Comparison of ENCODE assay signal across 8 mouse cellular contexts in the genomic region with DNA sequence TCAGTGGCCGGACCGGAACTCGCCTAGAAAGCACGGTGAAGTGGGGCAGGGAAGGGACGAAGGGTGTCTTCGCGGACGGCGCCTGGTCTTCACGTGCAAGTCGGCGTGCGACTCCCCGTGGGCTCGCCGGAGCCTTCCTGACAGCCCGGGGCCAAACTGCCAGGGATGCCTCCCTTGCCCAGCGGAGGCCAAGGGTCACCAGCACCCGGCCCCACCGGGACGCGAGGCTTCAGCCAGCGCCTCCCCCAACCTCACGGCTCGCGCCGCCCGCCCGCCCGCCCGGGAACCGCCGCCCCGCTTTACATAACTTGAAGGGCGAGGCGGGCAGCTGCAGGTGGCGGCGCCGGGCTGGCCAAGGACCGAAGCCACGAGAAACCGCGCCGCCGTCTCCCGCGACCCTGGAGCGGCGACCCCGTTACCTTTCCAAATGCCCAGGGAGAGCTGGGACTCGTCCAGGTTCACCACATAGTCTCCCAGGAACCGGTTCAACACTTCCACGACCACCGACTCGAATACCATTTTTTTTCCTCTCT. TPM values are rescaled to one million over a fixed set of nuclear protein-coding genes. Genes with fewer than 3 reads are reported as not detected.
DNase-seq lines count a peak whose midpoint lies in the region; ATAC-seq lines count a peak whose summit lies in the region.

No protein-coding gene starts in this region.

- peak; percentile 81 for ATAC-seq in embryonic facial prominence, embryonic 11.5 days (replicated peaks; ENCODE audit: insufficient number of reproducible peaks, low FRiP score, low TSS enrichment, low read depth)
- peak; percentile 72 for ATAC-seq in heart, embryonic 11.5 days (replicated peaks; ENCODE audit: insufficient number of reproducible peaks, low FRiP score, low TSS enrichment)
- ATAC-seq in kidney, embryonic 15.5 days (replicated peaks; ENCODE audit: low FRiP score), result no peak; the same call in 1 of the 2 replicates
- peak; percentile 69 for ATAC-seq in liver, embryonic 16.5 days (ENCODE audit: low read depth)
- ATAC-seq in neural tube, embryonic 15.5 days (ENCODE audit: low FRiP score), result peak; percentile 63

- peak overlapping the region; percentile 65 for H3K9ac ChIP-seq in embryonic facial prominence, embryonic 11.5 days (replicated peaks; ENCODE audit: low read length)
- peak overlapping the region; percentile 77 for H3K9ac ChIP-seq in heart, embryonic 11.5 days (ENCODE audit: low read depth, low read length)
- H3K9ac ChIP-seq in kidney, embryonic 15.5 days, result peak overlapping the region; percentile 54
- H3K9ac ChIP-seq in liver, embryonic 16.5 days (ENCODE audit: low read depth, low read length), result peak overlapping the region; percentile 89
- H3K9ac ChIP-seq in neural tube, embryonic 15.5 days (replicated peaks), result peak overlapping the region; percentile 56

- no peaks in the 10 kb centered on the region for H3K4me1 ChIP-seq in embryonic facial prominence, embryonic 11.5 days (ENCODE audit: control insufficient read depth, insufficient read depth, low read length)
- H3K4me1 ChIP-seq in heart, embryonic 11.5 days (ENCODE audit: control insufficient read depth, insufficient read depth, low read length), result no peaks in the 10 kb centered on the region
- peaks cover 6% of the 10 kb centered on the region; the same call in 1 of the 2 replicates for H3K4me1 ChIP-seq in kidney, embryonic 15.5 days
- H3K4me1 ChIP-seq in liver, embryonic 16.5 days (ENCODE audit: control insufficient read depth, low read depth, low read length), result peaks cover 23% of the 10 kb centered on the region
- H3K4me1 ChIP-seq in neural tube, embryonic 15.5 days, result peaks cover 13% of the 10 kb centered on the region

- peak overlapping the region; percentile 97 for H3K4me2 ChIP-seq in embryonic facial prominence, embryonic 11.5 days (ENCODE audit: low read depth, low read length)
- H3K4me2 ChIP-seq in heart, embryonic 11.5 days, result peak overlapping the region; percentile 96
- peak overlapping the region; percentile 95 for H3K4me2 ChIP-seq in kidney, embryonic 15.5 days
- H3K4me2 ChIP-seq in liver, embryonic 16.5 days (ENCODE audit: low read depth, low read length), result peak overlapping the region; percentile 96
- peak overlapping the region; percentile 98 for H3K4me2 ChIP-seq in neural tube, embryonic 15.5 days

- DNase-seq in 3T3-L1 (ENCODE audit: low read depth, low spot score) (peak; percentile 51), NIH3T3 (ENCODE audit: low read depth) (peak; percentile 56)
- peak; percentile 36 for DNase-seq in embryonic facial prominence, embryonic 11.5 days (ENCODE audit: low spot score)
- peak; percentile 48 for DNase-seq in urinary bladder, postnatal 14 days (ENCODE audit: low spot score)

- under 1% methylated on average over 51 of the region's 55 CpGs for WGBS in embryonic facial prominence, embryonic 11.5 days
- under 1% methylated on average over 53 of the region's 55 CpGs for WGBS in heart, embryonic 11.5 days (ENCODE audit: insufficient replicate concordance)
- under 1% methylated on average over 55 of the region's 55 CpGs for WGBS in kidney, embryonic 15.5 days
- WGBS in liver, embryonic 16.5 days (ENCODE audit: insufficient replicate concordance), result under 1% methylated on average over 52 of the region's 55 CpGs
- WGBS in neural tube, embryonic 15.5 days, result under 1% methylated on average over 52 of the region's 55 CpGs

- no peaks in the 10 kb centered on the region for H3K36me3 ChIP-seq in embryonic facial prominence, embryonic 11.5 days (replicated peaks; ENCODE audit: control insufficient read depth, insufficient read depth, low read depth, low read length)
- H3K36me3 ChIP-seq in heart, embryonic 11.5 days (ENCODE audit: control insufficient read depth, insufficient read depth, low read length), result no peaks in the 10 kb centered on the region
- H3K36me3 ChIP-seq in kidney, embryonic 15.5 days, result no peaks in the 10 kb centered on the region
- no peaks in the 10 kb centered on the region for H3K36me3 ChIP-seq in liver, embryonic 16.5 days (ENCODE audit: control insufficient read depth, insufficient read depth)
- H3K36me3 ChIP-seq in neural tube, embryonic 15.5 days, result no peaks in the 10 kb centered on the region

- no peaks in the 10 kb centered on the region for H3K9me3 ChIP-seq in embryonic facial prominence, embryonic 11.5 days (replicated peaks; ENCODE audit: control insufficient read depth, low read length)
- H3K9me3 ChIP-seq in heart, embryonic 11.5 days (replicated peaks; ENCODE audit: control insufficient read depth, low read length), result no peaks in the 10 kb centered on the region
- no peaks in the 10 kb centered on the region for H3K9me3 ChIP-seq in kidney, embryonic 15.5 days (replicated peaks)
- no peaks in the 10 kb centered on the region for H3K9me3 ChIP-seq in liver, embryonic 16.5 days (replicated peaks; ENCODE audit: control insufficient read depth, low read length)
- H3K9me3 ChIP-seq in neural tube, embryonic 15.5 days (replicated peaks), result no peaks in the 10 kb centered on the region

- no peak overlapping the region for H3K27ac ChIP-seq in embryonic facial prominence, embryonic 11.5 days (replicated peaks; ENCODE audit: low read depth, low read length)
- no peak overlapping the region for H3K27ac ChIP-seq in heart, embryonic 11.5 days (ENCODE audit: low read depth, low read length)
- H3K27ac ChIP-seq in kidney, embryonic 15.5 days, result no peak overlapping the region
- H3K27ac ChIP-seq in liver, embryonic 16.5 days (ENCODE audit: low read length), result peak overlapping the region; percentile 67
- H3K27ac ChIP-seq in neural tube, embryonic 15.5 days (replicated peaks), result no peak overlapping the region; the same call in 1 of the 2 replicates

- peak overlapping the region; percentile 67 for H3K4me3 ChIP-seq in embryonic facial prominence, embryonic 11.5 days (ENCODE audit: low read depth, low read length)
- H3K4me3 ChIP-seq in heart, embryonic 11.5 days (ENCODE audit: low read depth, low read length), result peak overlapping the region; percentile 76
- H3K4me3 ChIP-seq in kidney, embryonic 15.5 days (replicated peaks), result peak overlapping the region; percentile 71
- H3K4me3 ChIP-seq in liver, embryonic 16.5 days (ENCODE audit: low read depth, low read length), result peak overlapping the region; percentile 81
- H3K4me3 ChIP-seq in neural tube, embryonic 15.5 days (replicated peaks), result peak overlapping the region; percentile 73

- peaks cover 4% of the 10 kb centered on the region; the same call in 1 of the 2 replicates for H3K27me3 ChIP-seq in embryonic facial prominence, embryonic 11.5 days (ENCODE audit: control insufficient read depth, insufficient read depth, low read length)
- H3K27me3 ChIP-seq in heart, embryonic 11.5 days (ENCODE audit: control insufficient read depth, insufficient read depth, low read length), result peaks cover 5% of the 10 kb centered on the region
- H3K27me3 ChIP-seq in kidney, embryonic 15.5 days, result peaks cover 17% of the 10 kb centered on the region
- peaks cover 3% of the 10 kb centered on the region; the same call in 1 of the 2 replicates for H3K27me3 ChIP-seq in liver, embryonic 16.5 days (ENCODE audit: control insufficient read depth, insufficient read depth, low read depth, low read length)
- peaks cover 13% of the 10 kb centered on the region; the same call in 1 of the 2 replicates for H3K27me3 ChIP-seq in neural tube, embryonic 15.5 days (replicated peaks)

RNA-seq across cellular contexts. Expression of gene Vps13a, which starts 0.4 kb away (rescaled TPM):
- 7.4 and 8.2 TPM in 2 replicates for polyA plus RNA-seq in embryonic facial prominence, embryonic 11.5 days (2014; fragmentation: Nextera tagmentation; extraction: Ambion mirVana)
- polyA plus RNA-seq in heart, embryonic 11.5 days (2014; fragmentation: Nextera tagmentation; extraction: Ambion mirVana), result 8.7 and 12.1 TPM in 2 replicates
- polyA plus RNA-seq in kidney, embryonic 15.5 days (2015; fragmentation: Nextera tagmentation; extraction: Ambion mirVana), result 10.1 TPM in 2 replicates
- 5.6 and 5.8 TPM in 2 replicates for polyA plus RNA-seq in liver, embryonic 16.5 days (2015; fragmentation: Nextera tagmentation; extraction: Ambion mirVana)
- polyA plus RNA-seq in neural tube, embryonic 15.5 days (2015; fragmentation: Nextera tagmentation; extraction: Ambion mirVana), result 8.8 and 10.8 TPM in 2 replicates
